Mouse (Mus musculus) CH12.LX (cell line): ENCODE data around the gene 4922502D21Rik.

Source experiments
- CTCF ChIP-seq, 2 experiments: IDR thresholded peaks in 1 of 2; conservative IDR thresholded peaks in 1 of 2; 2 replicates each; pipeline ENCODE4 v1.5.1; 2011 to 2012; ENCODE audit warnings: low read depth in 2 of 2, low read length in 2 of 2, improper control_type of control experiment in 1 of 2, inconsistent platforms in 1 of 2, mild to moderate bottlenecking in 1 of 2, moderate library complexity in 1 of 2
- ZNF384 ChIP-seq: IDR thresholded peaks from 2 replicates; pipeline ENCODE4 v1.6.1; 2012; ENCODE audit warnings: low read depth, low read length, improper control_type of control experiment, inconsistent platforms

- TF ChIP-seq CTCF (conservative IDR thresholded peaks at IDR 0.05 in 1 of 2, IDR thresholded peaks at IDR 0.05 in 1 of 2; ENCODE audit: low read depth in 2 of 2, low read length in 2 of 2) (peak in 1 of 2 experiments; percentile 35; a peak in 2 of 4 replicates), ZNF384 (no peak)
These were observed 12.3 kb downstream of the 4922502D21Rik start for GRCm38 (mm10) chr6:129319331-129319730.
